Comparison of ENCODE assay signal across 8 mouse cellular contexts in the genomic region with DNA sequence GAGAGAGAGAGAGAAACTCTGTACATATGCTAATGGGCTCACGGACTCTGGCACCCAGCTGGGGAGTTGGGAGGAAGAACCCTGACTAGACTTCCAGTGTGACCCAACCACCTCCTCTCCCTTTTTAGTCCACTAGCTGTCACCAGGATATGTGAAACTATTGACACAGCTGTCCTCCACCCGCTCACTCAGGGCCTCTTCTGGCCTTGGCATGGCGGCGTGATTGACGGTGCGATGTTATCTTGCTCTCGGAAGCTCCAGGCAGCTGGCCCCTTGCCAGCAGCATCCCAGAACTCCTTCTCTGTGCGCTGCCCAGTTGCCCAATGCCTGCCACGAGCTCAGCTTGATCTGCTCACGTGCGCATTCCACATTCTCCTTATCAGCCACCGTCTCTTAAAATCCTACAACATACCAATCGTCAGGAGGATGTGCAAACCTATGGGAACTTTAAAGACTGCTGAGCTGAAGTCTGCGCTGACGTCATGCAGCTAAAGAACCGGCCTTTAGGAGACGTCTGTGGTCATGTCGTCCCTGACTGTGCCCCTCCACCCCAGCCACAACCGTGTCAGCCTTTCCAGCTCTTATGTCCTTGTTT. TPM values are rescaled to one million over a fixed set of nuclear protein-coding genes. Genes with fewer than 3 reads are reported as not detected.
DNase-seq lines count a peak whose midpoint lies in the region; ATAC-seq and TF ChIP-seq lines count a peak whose summit lies in the region.

No protein-coding gene starts in this region.

- H3K36me3 ChIP-seq in heart, embryonic 14.5 days (ENCODE audit: control insufficient read depth, insufficient read depth, low read length), result no peaks in the 10 kb centered on the region
- no peaks in the 10 kb centered on the region for H3K36me3 ChIP-seq in liver, embryonic 16.5 days (ENCODE audit: control insufficient read depth, insufficient read depth)

- H3K27ac ChIP-seq in bone marrow, adult 2 months (ENCODE audit: control insufficient read depth, insufficient read depth, low read depth, low read length, poor library complexity), result peak overlapping the region; percentile 78
- peak overlapping the region; percentile 59 to 61 for H3K27ac ChIP-seq in heart, embryonic 14.5 days (replicated peaks in 1 of 2; ENCODE audit: control insufficient read depth in 1 of 2, insufficient read depth in 1 of 2, low read depth in 2 of 2, low read length in 2 of 2)
- no peak overlapping the region for H3K27ac ChIP-seq in liver, embryonic 16.5 days (ENCODE audit: low read length)

- peaks cover 6% of the 10 kb centered on the region; the same call in 1 of the 2 replicates for H3K4me1 ChIP-seq in bone marrow, adult 2 months (ENCODE audit: control insufficient read depth, insufficient read depth, low read length)
- peaks cover 0 to 12% of the 10 kb centered on the region in 2 experiments; a peak in 1 of 4 replicates for H3K4me1 ChIP-seq in heart, embryonic 14.5 days (ENCODE audit: control insufficient read depth in 2 of 2, insufficient read depth in 2 of 2, low read length in 2 of 2)
- no peaks in the 10 kb centered on the region; the same call in 1 of the 2 replicates for H3K4me1 ChIP-seq in liver, embryonic 16.5 days (ENCODE audit: control insufficient read depth, low read depth, low read length)

- WGBS in bone marrow, adult 2 months, result 64% methylated on average over 19 of the region's 19 CpGs
- 8% methylated on average over 19 of the region's 19 CpGs for WGBS in heart, embryonic 14.5 days
- 42% methylated on average over 19 of the region's 19 CpGs for WGBS in liver, embryonic 16.5 days (ENCODE audit: insufficient replicate concordance)

- H3K27me3 ChIP-seq in heart, embryonic 14.5 days (ENCODE audit: control insufficient read depth, insufficient read depth, low read length), result no peaks in the 10 kb centered on the region
- H3K27me3 ChIP-seq in liver, embryonic 16.5 days (ENCODE audit: control insufficient read depth, insufficient read depth, low read depth, low read length), result no peaks in the 10 kb centered on the region

- H3K4me2 ChIP-seq in heart, embryonic 14.5 days (ENCODE audit: low read length), result peak overlapping the region; percentile 25
- no peak overlapping the region for H3K4me2 ChIP-seq in liver, embryonic 16.5 days (ENCODE audit: low read depth, low read length)

- no peak for TF ChIP-seq POLR2A in bone marrow, adult 2 months (IDR thresholded peaks at IDR 0.05; ENCODE audit: borderline replicate concordance, control insufficient read depth, low read depth, low read length)

- ATAC-seq in heart, embryonic 14.5 days (ENCODE audit: insufficient number of reproducible peaks, insufficient read depth, low FRiP score, low read depth), result peak; percentile 66; the same call in 1 of the 2 replicates
- ATAC-seq in liver, embryonic 16.5 days (ENCODE audit: low read depth), result peak; percentile 71
- no peak for ATAC-seq in erythroblast, adult 5-6 weeks (replicated peaks; ENCODE audit: low FRiP score, poor library complexity, severe bottlenecking)

- DNase-seq in layer of hippocampus, adult 9-11 months, result peak; percentile 14
- DNase-seq in layer of hippocampus, postnatal 36 days, result no peak
- no peak for DNase-seq in B cell, adult 2 months
- DNase-seq in thymus, postnatal 25 days, result no peak

- no peak for TF ChIP-seq CTCF in bone marrow, adult 2 months (IDR thresholded peaks at IDR 0.05; ENCODE audit: control insufficient read depth, insufficient read depth, low read length)

- no peak overlapping the region for H3K9ac ChIP-seq in heart, embryonic 14.5 days (ENCODE audit: low read length)
- no peak overlapping the region for H3K9ac ChIP-seq in liver, embryonic 16.5 days (ENCODE audit: low read depth, low read length)

- H3K4me3 ChIP-seq in bone marrow, adult 2 months (replicated peaks; ENCODE audit: control insufficient read depth, low read depth, low read length), result no peak overlapping the region
- no peak overlapping the region for H3K4me3 ChIP-seq in heart, embryonic 14.5 days (ENCODE audit: control insufficient read depth in 1 of 2, insufficient read depth in 1 of 2, low read depth in 1 of 2, low read length in 2 of 2)
- no peak overlapping the region for H3K4me3 ChIP-seq in liver, embryonic 16.5 days (ENCODE audit: low read depth, low read length)

- 0 out of 2 replicates have a peak, but pooled peaks cover 6% of the 10 kb centered on the region for H3K9me3 ChIP-seq in heart, embryonic 14.5 days (ENCODE audit: control insufficient read depth, low read length)
- no peaks in the 10 kb centered on the region; the same call in 1 of the 2 replicates for H3K9me3 ChIP-seq in liver, embryonic 16.5 days (replicated peaks; ENCODE audit: control insufficient read depth, low read length)

RNA-seq across cellular contexts. Expression of a gene that starts 5.9 kb away (rescaled TPM):
- not detected for total RNA-seq in layer of hippocampus, postnatal 36 days (2021)
- 15.2 and 60.1 TPM in 2 replicates for polyA plus RNA-seq in bone marrow, adult 2 months (2011; ENCODE audit: insufficient read depth, insufficient read length, low replicate concordance, missing spikeins)
- 1.9 and 2.1 TPM in 2 replicates for polyA plus RNA-seq in heart, embryonic 14.5 days (2014; fragmentation: Nextera tagmentation; extraction: Ambion mirVana)
- polyA plus RNA-seq in liver, embryonic 16.5 days (2015; fragmentation: Nextera tagmentation; extraction: Ambion mirVana), result 3.1 and 4.2 TPM in 2 replicates
- 17.6 and 18.6 TPM in 2 replicates for total RNA-seq in erythroblast, adult 5-6 weeks (2015; ENCODE audit: low replicate concordance)
- total RNA-seq in erythroblast, adult 5-6 weeks (2017; ENCODE audit: low replicate concordance), result 11.6 and 13.5 TPM in 2 replicates

RNA-seq across cellular contexts. Expression of a gene that starts 30.5 kb away (rescaled TPM):
- not detected for total RNA-seq in layer of hippocampus, postnatal 36 days (2021)
- 1.1 TPM in 1 of 2 replicates, not detected in the other for polyA plus RNA-seq in bone marrow, adult 2 months (2011; ENCODE audit: insufficient read depth, insufficient read length, low replicate concordance, missing spikeins)
- polyA plus RNA-seq in heart, embryonic 14.5 days (2014; fragmentation: Nextera tagmentation; extraction: Ambion mirVana), result not detected in 2 replicates
- 0.09 and 0.11 TPM in 2 replicates for polyA plus RNA-seq in liver, embryonic 16.5 days (2015; fragmentation: Nextera tagmentation; extraction: Ambion mirVana)
- total RNA-seq in erythroblast, adult 5-6 weeks (2015; ENCODE audit: low replicate concordance), result not detected in 2 replicates
- not detected in 2 replicates for total RNA-seq in erythroblast, adult 5-6 weeks (2017; ENCODE audit: low replicate concordance)

RNA-seq across cellular contexts. Expression of a gene that starts 37.5 kb away (rescaled TPM):
- not detected for total RNA-seq in layer of hippocampus, postnatal 36 days (2021)
- polyA plus RNA-seq in bone marrow, adult 2 months (2011; ENCODE audit: insufficient read depth, insufficient read length, low replicate concordance, missing spikeins), result not detected in 2 replicates
- polyA plus RNA-seq in heart, embryonic 14.5 days (2014; fragmentation: Nextera tagmentation; extraction: Ambion mirVana), result not detected in 2 replicates
- polyA plus RNA-seq in liver, embryonic 16.5 days (2015; fragmentation: Nextera tagmentation; extraction: Ambion mirVana), result not detected in 2 replicates
- not detected in 2 replicates for total RNA-seq in erythroblast, adult 5-6 weeks (2015; ENCODE audit: low replicate concordance)
- total RNA-seq in erythroblast, adult 5-6 weeks (2017; ENCODE audit: low replicate concordance), result not detected in 2 replicates
